Mouse (Mus musculus) small intestine, adult 2 months (tissue): Measurements from ENCODE around the gene Dph1. TPM values are rescaled to one million over a fixed set of nuclear protein-coding genes. Genes with fewer than 3 reads are reported as not detected.

Source experiments
- H3K27ac ChIP-seq: fragments of 200-500 bp; 2 replicates; pipeline ENCODE4 v1.5.1; 2012; ENCODE audit warnings: low read depth, low read length, control low read depth, inconsistent platforms; ENCODE audit not compliant: insufficient read depth
- H3K27me3 ChIP-seq: fragments of 200-500 bp; 2 replicates; pipeline ENCODE4 v1.6.1; 2012; ENCODE audit warnings: mild to moderate bottlenecking, moderate library complexity, low read length, inconsistent platforms; ENCODE audit not compliant: control insufficient read depth, insufficient read depth
- H3K36me3 ChIP-seq: fragments of 200-500 bp; 2 replicates; pipeline ENCODE4 v1.6.1; 2012; ENCODE audit warnings: mild to moderate bottlenecking, low read length, control low read depth, inconsistent platforms; ENCODE audit not compliant: control insufficient read depth, insufficient read depth
- H3K4me1 ChIP-seq: fragments of 200-500 bp; 2 replicates; pipeline ENCODE4 v1.6.1; 2012; ENCODE audit warnings: low read length, inconsistent platforms, mixed read lengths; ENCODE audit not compliant: control insufficient read depth, insufficient read depth, insufficient read length
- H3K4me3 ChIP-seq: fragments of 200-500 bp; 2 replicates; pipeline ENCODE4 v1.5.1; 2012; ENCODE audit warnings: low read depth, mild to moderate bottlenecking, control low read depth, inconsistent platforms, low read length, moderate library complexity
- CTCF ChIP-seq: fragments of 200-500 bp; IDR thresholded peaks from 2 replicates; pipeline ENCODE4 v1.5.1; 2012; ENCODE audit warnings: low read depth, mild to moderate bottlenecking, control low read depth, inconsistent platforms, low read length, moderate library complexity, mixed read lengths; ENCODE audit not compliant: insufficient replicate concordance, insufficient read length; ENCODE audit errors: extremely low read depth
- POLR2A ChIP-seq: fragments of 200-500 bp; IDR thresholded peaks from 2 replicates; pipeline ENCODE4 v1.6.1; 2012; ENCODE audit warnings: low read depth, mild to moderate bottlenecking, control low read depth, inconsistent platforms, low read length, moderate library complexity
- WGBS: fragments of 180-500 bp; shearing (Covaris S2); methylation state at CpG from one replicate; pipeline ENCODE4 v1.1.7; 2018; 5-methylcytosine and 5-hydroxymethylcytosine counted together
- polyA plus RNA-seq: library from polyadenylated mRNA; depleted of rRNA; stranded (reverse); fragments of >200 nt; gene quantifications from 2 replicates; pipeline ENCODE4 v1.2.3, GENCODE M21; 2012

Dph1 gene
- polyA plus RNA-seq, 1 experiment: 13.7 TPM

GRCm38 (mm10) chr11:75194121-75194849, 3.2 kb upstream of the Dph1 start:
- TF ChIP-seq POLR2A (peak; percentile 42; the same call in 1 of the 2 replicates), CTCF (no peak)
- peak overlapping the region; percentile 94 for H3K4me3 ChIP-seq
- H3K27ac ChIP-seq: no peak overlapping the region; the same call in 1 of the 2 replicates
- no peaks in the 10 kb centered on the region for H3K27me3 ChIP-seq
- 1% methylated on average over 52 of the region's 52 CpGs for WGBS
- peaks cover 20% of the 10 kb centered on the region for H3K4me1 ChIP-seq
- no peaks in the 10 kb centered on the region for H3K36me3 ChIP-seq

DNA sequence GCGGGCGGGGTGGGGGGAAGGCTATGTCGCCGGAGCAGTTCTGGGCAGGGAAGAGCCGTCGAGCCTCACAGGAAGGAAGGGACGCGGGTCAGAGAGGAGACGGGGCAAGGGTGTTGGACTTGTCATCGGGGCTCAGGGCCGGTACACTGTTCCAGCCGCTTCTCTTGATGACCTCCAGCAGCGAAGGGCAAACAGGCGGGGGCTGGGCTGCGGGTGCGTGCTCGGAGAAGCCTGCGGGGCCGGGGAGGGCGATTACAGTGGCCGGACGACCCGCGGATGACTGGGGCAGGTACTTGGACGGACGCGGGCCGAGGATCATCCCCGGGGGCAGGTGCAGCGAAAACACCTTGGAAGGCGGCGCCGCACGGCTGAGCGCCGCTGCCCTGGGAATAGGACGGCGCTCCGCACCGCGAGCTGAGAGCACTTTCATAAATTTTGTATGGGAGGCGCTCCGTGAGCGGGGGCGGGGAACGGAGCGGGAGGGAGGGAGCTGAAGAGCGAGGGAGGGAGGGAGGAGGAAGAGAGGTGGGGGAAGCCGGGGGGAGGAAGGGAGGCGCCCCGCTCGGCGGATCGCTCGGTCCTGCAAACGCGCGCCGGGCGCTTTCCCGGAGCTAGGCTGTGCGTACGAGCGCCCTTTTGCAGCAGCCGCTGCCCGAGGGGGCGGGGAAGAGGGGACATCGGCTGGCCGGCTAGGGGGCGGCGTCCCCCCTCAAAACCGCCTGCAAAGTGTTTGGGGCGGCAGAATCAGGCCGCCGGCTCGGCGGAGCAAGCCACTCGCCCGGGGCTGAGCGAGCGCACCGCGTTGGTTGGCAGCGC, 2.4 kb upstream of the Dph1 start, which contains the start of gene Rtn4rl1:
TSS of gene Rtn4rl1 (plus strand) at position 528 of the 816 bp plus-strand sequence.
- H3K36me3 ChIP-seq: no peaks in the 10 kb centered on the region
- H3K27ac ChIP-seq: peak within 1 kb of the TSS; percentile 29
- under 1% methylated on average over 83 of the region's 84 CpGs for WGBS
- peak within 1 kb of the TSS; percentile 94 for H3K4me3 ChIP-seq
- TF ChIP-seq CTCF (no peak), POLR2A (peak; percentile 22)
- H3K27me3 ChIP-seq: no peaks in the 10 kb centered on the region
- peaks cover 18% of the 10 kb centered on the region for H3K4me1 ChIP-seq

DNA sequence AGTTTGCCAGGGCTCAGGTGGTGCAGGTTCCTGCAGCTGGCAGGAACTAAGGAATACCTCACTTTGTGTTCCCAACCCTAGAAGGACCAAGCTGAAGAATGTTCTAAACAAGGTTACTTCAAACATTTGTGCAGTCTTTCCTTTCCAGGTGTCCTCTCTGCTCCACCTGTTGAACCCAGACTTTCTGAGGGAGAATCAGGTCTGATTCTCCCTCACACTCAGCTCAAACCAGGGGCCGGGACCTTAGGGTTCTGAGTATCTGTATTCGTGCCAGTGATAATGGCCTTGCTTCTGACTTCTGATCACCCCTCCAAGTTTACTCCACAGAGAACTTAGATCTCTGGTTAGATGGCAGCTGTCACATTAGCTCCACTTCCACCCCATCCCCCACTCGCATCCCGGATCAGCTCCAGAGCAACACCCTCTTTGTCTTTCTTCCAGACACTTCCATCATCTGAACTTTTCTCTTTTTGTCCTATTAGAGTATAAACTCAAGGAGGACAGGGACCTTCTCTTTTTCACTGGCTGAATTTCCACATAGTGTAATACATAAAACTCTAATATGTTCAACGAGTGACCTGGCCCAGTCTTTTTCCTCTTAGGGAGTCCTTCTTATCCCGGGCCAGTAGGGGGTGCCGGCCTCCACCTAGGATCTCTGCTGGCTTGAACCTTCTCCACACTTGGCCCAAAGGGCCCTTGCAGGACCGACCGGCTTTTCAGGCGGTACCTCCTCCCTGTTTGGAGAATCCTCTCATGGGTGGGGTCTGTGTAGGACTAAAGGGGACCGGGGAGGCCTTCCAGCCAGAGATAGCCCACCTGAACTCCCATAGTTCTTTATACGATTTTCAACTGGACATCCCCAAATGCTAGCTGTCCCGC, 1.5 kb upstream of the Dph1 start:
- H3K27ac ChIP-seq: no peak overlapping the region
- TF ChIP-seq POLR2A (no peak), CTCF (peak; percentile 86)
- no peaks in the 10 kb centered on the region for H3K36me3 ChIP-seq
- WGBS: 26% methylated on average over 13 of the region's 13 CpGs
- peak overlapping the region; percentile 94 for H3K4me3 ChIP-seq
- peaks cover 18% of the 10 kb centered on the region for H3K4me1 ChIP-seq
- no peaks in the 10 kb centered on the region for H3K27me3 ChIP-seq

- no peaks in the 10 kb centered on the region for H3K36me3 ChIP-seq
- WGBS: 82% methylated on average over 6 of the region's 6 CpGs
- no peak overlapping the region for H3K4me3 ChIP-seq
- peaks cover 18% of the 10 kb centered on the region for H3K4me1 ChIP-seq
- no peak for TF ChIP-seq POLR2A
- TF ChIP-seq CTCF: no peak
- no peaks in the 10 kb centered on the region for H3K27me3 ChIP-seq
- no peak overlapping the region for H3K27ac ChIP-seq
These were observed 800 bp upstream of the Dph1 start for GRCm38 (mm10) chr11:75191841-75192240.

DNA sequence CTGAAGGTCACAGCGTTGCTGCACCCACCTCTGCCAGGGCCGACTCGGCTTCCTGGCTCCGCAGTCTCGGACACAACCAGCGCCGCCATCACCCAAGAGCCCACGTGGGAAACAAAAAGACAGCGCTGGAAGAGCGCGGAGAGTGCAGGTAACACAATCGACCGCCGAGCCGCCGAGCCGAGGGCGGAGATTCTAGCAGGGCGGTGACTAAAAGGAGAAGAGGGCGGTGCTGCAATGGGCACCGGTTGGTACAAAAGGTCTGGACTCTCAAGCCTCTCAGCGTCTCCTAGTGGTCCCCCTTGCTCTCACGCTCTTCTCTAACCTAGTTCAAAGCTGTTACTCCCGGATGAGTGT, 693 bp downstream of the Dph1 start:
- Histone ChIP-seq H3K27ac (peak overlapping the region; percentile 20; the same call in 1 of the 2 replicates), H3K27me3 (no peaks in the 10 kb centered on the region), H3K4me3 (peak overlapping the region; percentile 82), H3K4me1 (peaks cover 14% of the 10 kb centered on the region), H3K36me3 (no peaks in the 10 kb centered on the region)
- WGBS: 1% methylated on average over 24 of the region's 24 CpGs
- TF ChIP-seq CTCF: no peak
- TF ChIP-seq POLR2A: peak; percentile 34; the same call in 1 of the 2 replicates

- peak overlapping the region; percentile 20 for H3K27ac ChIP-seq
- no peaks in the 10 kb centered on the region for H3K27me3 ChIP-seq
- H3K4me1 ChIP-seq: peaks cover 11% of the 10 kb centered on the region
- WGBS: under 1% methylated on average over 22 of the region's 22 CpGs
- no peaks in the 10 kb centered on the region for H3K36me3 ChIP-seq
- H3K4me3 ChIP-seq: peak overlapping the region; percentile 82
- TF ChIP-seq POLR2A (no peak), CTCF (no peak)
These were observed 1.2 kb downstream of the Dph1 start for GRCm38 (mm10) chr11:75189713-75190370.
